Mouse (Mus musculus): ENCODE results near the gene Tiam1. TPM values are rescaled to one million over a fixed set of nuclear protein-coding genes. Genes with fewer than 3 reads are reported as not detected.
A peak's percentile ranks its signal among the peaks of the same experiment; 100 is the strongest.
"Not testable (repeated sequence)": the region's sequence is repeated elsewhere in the genome, so short reads cannot be mapped to it uniquely, and the experiment has no call there.

The Tiam1 gene
- polyA plus RNA-seq, 1 experiment from 2014 or later, result 30.4 TPM

GRCm38 (mm10) chr16:90078806-90079381 is 64.7 kb downstream of the Tiam1 start:
- Histone ChIP-seq H3K9me3 (no peaks in the 10 kb centered on the region), H3K27me3 (peaks cover 8% of the 10 kb centered on the region; the same call in 1 of the 2 replicates), H3K4me2 (replicated peaks) (no peak overlapping the region), H3K9ac (replicated peaks) (no peak overlapping the region), H3K4me1 (replicated peaks) (peaks cover 9% of the 10 kb centered on the region), H3K27ac (no peak overlapping the region), H3K4me3 (replicated peaks) (no peak overlapping the region), H3K36me3 (no peaks in the 10 kb centered on the region)
- WGBS, result 45% methylated on average over 11 of the region's 11 CpGs
- ATAC-seq, result peak; percentile 11; the same call in 1 of the 2 replicates

- H3K9me3 ChIP-seq, result no peaks in the 10 kb centered on the region
- whole genome bisulfite sequencing, result 15% methylated on average over 7 of the region's 7 CpGs
- no peak overlapping the region for H3K4me3 ChIP-seq (replicated peaks)
- peak; percentile 29 for ATAC-seq
- no peaks in the 10 kb centered on the region for H3K36me3 ChIP-seq
- peak overlapping the region; percentile 32; the same call in 1 of the 2 replicates for H3K27ac ChIP-seq
- no peak overlapping the region for H3K9ac ChIP-seq (replicated peaks)
- peaks cover 6% of the 10 kb centered on the region; the same call in 1 of the 2 replicates for H3K27me3 ChIP-seq
- H3K4me1 ChIP-seq (replicated peaks), result peaks cover 39% of the 10 kb centered on the region
- peak overlapping the region; percentile 29 for H3K4me2 ChIP-seq (replicated peaks)
Observed at GRCm38 (mm10) chr16:90073510-90073909, 70.1 kb downstream of the Tiam1 start.

GRCm38 (mm10) chr16:90072651-90073050 is 70.9 kb downstream of the Tiam1 start:
- WGBS, result 10% methylated on average over 15 of the region's 15 CpGs
- no peaks in the 10 kb centered on the region for H3K9me3 ChIP-seq
- H3K4me1 ChIP-seq (replicated peaks), result peaks cover 43% of the 10 kb centered on the region
- H3K9ac ChIP-seq (replicated peaks), result 0 out of 2 replicates have a peak overlapping the region, but pooled peaks have one; percentile 6
- peak overlapping the region; percentile 37; the same call in 1 of the 2 replicates for H3K27ac ChIP-seq
- H3K27me3 ChIP-seq, result peaks cover 6% of the 10 kb centered on the region; the same call in 1 of the 2 replicates
- no peak overlapping the region for H3K4me3 ChIP-seq (replicated peaks)
- peak; percentile 48; the same call in 1 of the 2 replicates for ATAC-seq
- H3K4me2 ChIP-seq (replicated peaks), result peak overlapping the region; percentile 29
- H3K36me3 ChIP-seq, result no peaks in the 10 kb centered on the region

GRCm38 (mm10) chr16:90071125-90071524 is 72.4 kb downstream of the Tiam1 start:
- peak; percentile 80 for ATAC-seq
- not testable (repeated sequence) for H3K27ac ChIP-seq; H3K9ac ChIP-seq (replicated peaks)

GRCm38 (mm10) chr16:90070104-90070503 is 73.5 kb downstream of the Tiam1 start:
- H3K36me3 ChIP-seq, result no peaks in the 10 kb centered on the region
- H3K9ac ChIP-seq (replicated peaks), result no peak overlapping the region
- peaks cover 43% of the 10 kb centered on the region for H3K4me1 ChIP-seq (replicated peaks)
- H3K27ac ChIP-seq, result no peak overlapping the region
- H3K27me3 ChIP-seq, result peaks cover 3% of the 10 kb centered on the region; the same call in 1 of the 2 replicates
- WGBS, result 88% methylated on average over 11 of the region's 11 CpGs
- no peak overlapping the region for H3K4me2 ChIP-seq (replicated peaks)
- no peak overlapping the region for H3K4me3 ChIP-seq (replicated peaks)
- ATAC-seq, result no peak
- no peaks in the 10 kb centered on the region for H3K9me3 ChIP-seq

More at GRCm38 (mm10) chr16:90071125-90071524, 72.4 kb downstream of the Tiam1 start:
- not testable (repeated sequence) for H3K36me3 ChIP-seq; H3K4me2 ChIP-seq (replicated peaks); H3K4me3 ChIP-seq (replicated peaks); H3K27me3 ChIP-seq; H3K9me3 ChIP-seq
- H3K4me1 ChIP-seq (replicated peaks), result peaks cover 43% of the 10 kb centered on the region

- no peak overlapping the region for H3K27ac ChIP-seq
- no peaks in the 10 kb centered on the region for H3K27me3 ChIP-seq
- H3K4me2 ChIP-seq (replicated peaks), result no peak overlapping the region
- H3K9ac ChIP-seq (replicated peaks), result no peak overlapping the region
- no peak for ATAC-seq
- no peak overlapping the region for H3K4me3 ChIP-seq (replicated peaks)
- H3K9me3 ChIP-seq, result 0 out of 2 replicates have a peak, but pooled peaks cover 3% of the 10 kb centered on the region
- H3K36me3 ChIP-seq, result peaks cover 9% of the 10 kb centered on the region
- H3K4me1 ChIP-seq (replicated peaks), result peaks cover 41% of the 10 kb centered on the region
- 51% methylated on average over 8 of the region's 8 CpGs for WGBS
Observed at GRCm38 (mm10) chr16:90069197-90069596, 74.4 kb downstream of the Tiam1 start.

- H3K27me3 ChIP-seq, result no peaks in the 10 kb centered on the region
- peaks cover 13% of the 10 kb centered on the region; the same call in 1 of the 2 replicates for H3K4me1 ChIP-seq (replicated peaks)
- ATAC-seq, result peak; percentile 84
- 67% methylated on average over 14 of the region's 14 CpGs for WGBS
- peaks cover 6% of the 10 kb centered on the region; the same call in 1 of the 2 replicates for H3K36me3 ChIP-seq
- no peak overlapping the region for H3K4me3 ChIP-seq (replicated peaks)
- no peaks in the 10 kb centered on the region for H3K9me3 ChIP-seq
- no peak overlapping the region for H3K27ac ChIP-seq
- no peak overlapping the region for H3K4me2 ChIP-seq (replicated peaks)
- H3K9ac ChIP-seq (replicated peaks), result no peak overlapping the region; the same call in 1 of the 2 replicates
Observed at GRCm38 (mm10) chr16:90052905-90053519, 90.6 kb downstream of the Tiam1 start.

GRCm38 (mm10) chr16:90052409-90052808 is 91.2 kb downstream of the Tiam1 start:
- Histone ChIP-seq H3K9me3 (no peaks in the 10 kb centered on the region), H3K4me2 (replicated peaks) (no peak overlapping the region), H3K4me3 (replicated peaks) (no peak overlapping the region), H3K9ac (replicated peaks) (no peak overlapping the region), H3K27me3 (no peaks in the 10 kb centered on the region), H3K27ac (no peak overlapping the region), H3K36me3 (peaks cover 6% of the 10 kb centered on the region; the same call in 1 of the 2 replicates), H3K4me1 (replicated peaks) (peaks cover 13% of the 10 kb centered on the region; the same call in 1 of the 2 replicates)
- 82% methylated on average over 11 of the region's 11 CpGs for WGBS
- ATAC-seq, result 0 out of 2 replicates have a peak, but pooled peaks have one; percentile 17

- no peak for ATAC-seq
- H3K27ac ChIP-seq, result no peak overlapping the region
- H3K36me3 ChIP-seq, result peaks cover 5% of the 10 kb centered on the region; the same call in 1 of the 2 replicates
- no peaks in the 10 kb centered on the region for H3K27me3 ChIP-seq
- H3K4me1 ChIP-seq (replicated peaks), result peaks cover 13% of the 10 kb centered on the region; the same call in 1 of the 2 replicates
- WGBS, result 90% methylated on average over 7 of the region's 7 CpGs
- no peak overlapping the region for H3K4me3 ChIP-seq (replicated peaks)
- H3K9ac ChIP-seq (replicated peaks), result no peak overlapping the region
- H3K9me3 ChIP-seq, result no peaks in the 10 kb centered on the region
- H3K4me2 ChIP-seq (replicated peaks), result no peak overlapping the region
Observed at GRCm38 (mm10) chr16:90051051-90051450, 92.5 kb downstream of the Tiam1 start.

- WGBS, result 94% methylated on average over 6 of the region's 6 CpGs
- Histone ChIP-seq H3K27me3 (no peaks in the 10 kb centered on the region), H3K27ac (no peak overlapping the region), H3K4me2 (replicated peaks) (no peak overlapping the region), H3K9ac (replicated peaks) (no peak overlapping the region), H3K9me3 (no peaks in the 10 kb centered on the region), H3K4me1 (replicated peaks) (peaks cover 8% of the 10 kb centered on the region; the same call in 1 of the 2 replicates), H3K36me3 (no peaks in the 10 kb centered on the region), H3K4me3 (replicated peaks) (no peak overlapping the region)
- ATAC-seq, result no peak
Observed at GRCm38 (mm10) chr16:90047841-90048240, 95.7 kb downstream of the Tiam1 start.

- no peaks in the 10 kb centered on the region for H3K27me3 ChIP-seq
- no peak overlapping the region for H3K9ac ChIP-seq (replicated peaks)
- H3K4me3 ChIP-seq (replicated peaks), result no peak overlapping the region
- 0 out of 2 replicates have a peak, but pooled peaks cover 5% of the 10 kb centered on the region for H3K4me1 ChIP-seq (replicated peaks)
- H3K27ac ChIP-seq, result no peak overlapping the region
- no peaks in the 10 kb centered on the region for H3K9me3 ChIP-seq
- ATAC-seq, result no peak
- WGBS, result 86% methylated on average over 12 of the region's 12 CpGs
- no peak overlapping the region for H3K4me2 ChIP-seq (replicated peaks)
- no peaks in the 10 kb centered on the region for H3K36me3 ChIP-seq
Observed at GRCm38 (mm10) chr16:90046494-90047158, 96.9 kb downstream of the Tiam1 start.

- WGBS, result 95% methylated on average over 8 of the region's 8 CpGs
- Histone ChIP-seq H3K27ac (no peak overlapping the region), H3K4me3 (replicated peaks) (no peak overlapping the region), H3K9ac (replicated peaks) (no peak overlapping the region), H3K36me3 (no peaks in the 10 kb centered on the region), H3K27me3 (no peaks in the 10 kb centered on the region), H3K9me3 (no peaks in the 10 kb centered on the region), H3K4me1 (replicated peaks) (peaks cover 15% of the 10 kb centered on the region), H3K4me2 (replicated peaks) (no peak overlapping the region)
- no peak for ATAC-seq
Observed at GRCm38 (mm10) chr16:90045611-90046010, 98.0 kb downstream of the Tiam1 start.

Measured in midbrain, embryonic 13.5 days (tissue).